Mouse (Mus musculus): ENCODE data around the gene Mbd6.
"Not testable (repeated sequence)": the region's sequence is repeated elsewhere in the genome, so short reads cannot be mapped to it uniquely, and the experiment has no call there.

GRCm38 (mm10) chr10:127314950-127315349 lies 26.1 kb upstream of the Mbd6 start:
- TF ChIP-seq EP300 (IDR thresholded peaks at IDR 0.05) = not testable (repeated sequence)
- 0 out of 2 replicates have a peak, but pooled peaks have one; percentile 6 for TF ChIP-seq CTCF (IDR thresholded peaks at IDR 0.05)
